Mouse (Mus musculus) liver, embryonic 14.5 days (tissue): Measurements from ENCODE around the gene Bicral. TPM values are rescaled to one million over a fixed set of nuclear protein-coding genes. Genes with fewer than 3 reads are reported as not detected.
"Not testable (repeated sequence)": the region's sequence is repeated elsewhere in the genome, so short reads cannot be mapped to it uniquely, and the experiment has no call there.

Source experiments
- ATAC-seq: fragments of 200-750 bp; cut with Nextera tagmentation; 2 replicates; pipeline ENCODE4 v1.8.0; 2017; ENCODE audit warnings: moderate number of reproducible peaks, mild to moderate bottlenecking, moderate library complexity; ENCODE audit not compliant: insufficient read depth
- DNase-seq, 3 experiments: peaks; one replicate each; pipeline ENCODE4 v3.0.0-alpha.2; 2012 to 2013; ENCODE audit warnings: low read depth in 3 of 3, low spot score in 3 of 3
- H3K27ac ChIP-seq: fragments of 300-500 bp; sonication (generic); 2 replicates; pipeline ENCODE4 v1.5.1; 2014; ENCODE audit warnings: moderate library complexity, mild to moderate bottlenecking, control low read depth, inconsistent platforms
- H3K27me3 ChIP-seq: fragments of 300-500 bp; sonication (generic); 2 replicates; pipeline ENCODE4 v1.6.1; 2014; ENCODE audit warnings: mild to moderate bottlenecking, low read length, moderate library complexity; ENCODE audit not compliant: control insufficient read depth, insufficient read depth
- H3K36me3 ChIP-seq: fragments of 300-500 bp; sonication (generic); replicated peaks from 2 replicates; pipeline ENCODE4 v1.6.1; 2014; ENCODE audit warnings: low read depth; ENCODE audit not compliant: control insufficient read depth, insufficient read depth
- H3K4me1 ChIP-seq, 2 experiments: fragments of 200-500 bp in 1 of 2; fragments of 300-500 bp in 1 of 2; sonication (generic) in 1 of 2; replicated peaks; 2 replicates each; pipeline ENCODE4 v1.6.1; 2012 to 2014; ENCODE audit warnings: antibody characterized with exemption in 1 of 2, inconsistent platforms in 1 of 2, low read length in 1 of 2; ENCODE audit not compliant: control insufficient read depth in 2 of 2, insufficient read depth in 2 of 2
- H3K4me2 ChIP-seq: fragments of 300-500 bp; sonication (generic); 2 replicates; pipeline ENCODE4 v1.6.1; 2014; ENCODE audit warnings: low read depth, mild to moderate bottlenecking, control low read depth, moderate library complexity
- H3K4me3 ChIP-seq, 2 experiments: fragments of 200-500 bp in 1 of 2; fragments of 300-500 bp in 1 of 2; sonication (generic) in 1 of 2; 2 replicates each; pipeline ENCODE4 v1.5.1; 2012 to 2014; ENCODE audit warnings: low read depth in 2 of 2, low read length in 2 of 2, mild to moderate bottlenecking in 2 of 2, control low read depth in 1 of 2, inconsistent platforms in 1 of 2, moderate library complexity in 1 of 2; ENCODE audit not compliant: insufficient read depth in 1 of 2
- H3K9ac ChIP-seq: fragments of 300-500 bp; sonication (generic); replicated peaks from 2 replicates; pipeline ENCODE4 v1.6.1; 2014; ENCODE audit warnings: mild to moderate bottlenecking, control low read depth, moderate library complexity
- H3K9me3 ChIP-seq: fragments of 300-500 bp; sonication (generic); 2 replicates; pipeline ENCODE4 v1.6.1; 2016; ENCODE audit warnings: low read length, mixed read lengths; ENCODE audit not compliant: control insufficient read depth
- CTCF ChIP-seq: IDR thresholded peaks from 2 replicates; pipeline ENCODE4 v1.5.1; 2016; ENCODE audit warnings: antibody characterized with exemption, low read depth, control low read depth
- EP300 ChIP-seq: IDR thresholded peaks from 2 replicates; pipeline ENCODE4 v1.6.1; 2016; ENCODE audit warnings: antibody characterized with exemption, low read depth
- WGBS: fragments of 180-500 bp; shearing (Covaris S2); extraction: QIAGEN DNeasy Blood & Tissue Kit; methylation state at CpG from one replicate; pipeline ENCODE4 v1.1.7; 2014; ENCODE audit not compliant: insufficient replicate concordance; 5-methylcytosine and 5-hydroxymethylcytosine counted together
- polyA plus RNA-seq, 2 experiments: library from polyadenylated mRNA; depleted of rRNA in 1 of 2; stranded (reverse) in 1 of 2; unstranded in 1 of 2; fragments of >200 nt; fragmentation: Nextera tagmentation in 1 of 2; extraction: Ambion mirVana in 1 of 2; gene quantifications; 2 replicates each; pipeline versions ENCODE4 v1.2.1 to v1.2.3; 2012 to 2014

Bicral gene
- polyA plus RNA-seq, 2 experiments: 3.0 to 3.4 TPM

DNA sequence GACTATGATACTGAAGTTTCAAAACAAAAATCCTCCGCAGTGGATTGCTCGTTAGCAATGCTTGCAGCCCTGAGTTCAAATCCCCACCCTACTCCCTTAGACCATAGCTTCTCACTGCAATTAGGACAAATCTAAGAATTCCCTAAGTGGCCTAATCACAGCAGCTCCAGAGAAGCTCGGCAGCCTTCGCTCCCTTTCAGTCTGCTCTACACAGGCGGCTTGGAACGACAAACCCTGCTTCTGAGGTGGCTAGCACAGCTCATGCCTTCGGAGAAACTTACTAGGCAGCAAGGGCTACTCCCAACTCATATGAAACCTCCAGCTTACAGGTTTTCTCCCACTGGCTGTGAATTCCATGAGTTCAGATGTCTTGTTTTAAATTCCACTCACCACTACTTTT lies 4.2 kb downstream of the Bicral start:
- peaks cover 13 to 22% of the 10 kb centered on the region in 2 experiments for H3K4me1 ChIP-seq
- no peaks in the 10 kb centered on the region for H3K9me3 ChIP-seq
- H3K4me2 ChIP-seq: no peak overlapping the region
- no peaks in the 10 kb centered on the region for H3K27me3 ChIP-seq
- ATAC-seq (no peak), DNase-seq (no peak)
- H3K27ac ChIP-seq: no peak overlapping the region
- 81% methylated on average over 7 of the region's 7 CpGs for WGBS
- TF ChIP-seq EP300 (no peak), CTCF (no peak)
- no peaks in the 10 kb centered on the region for H3K36me3 ChIP-seq
- no peak overlapping the region for H3K9ac ChIP-seq
- no peak overlapping the region for H3K4me3 ChIP-seq

GRCm38 (mm10) chr17:46853281-46853680 lies 5.0 kb downstream of the Bicral start:
- ATAC-seq (no peak), DNase-seq (no peak)
- H3K4me3 ChIP-seq: no peak overlapping the region
- no peaks in the 10 kb centered on the region for H3K27me3 ChIP-seq
- WGBS: 61% methylated on average over 6 of the region's 6 CpGs
- no peaks in the 10 kb centered on the region for H3K9me3 ChIP-seq
- peaks cover 11 to 22% of the 10 kb centered on the region in 2 experiments for H3K4me1 ChIP-seq
- TF ChIP-seq EP300: no peak
- H3K27ac ChIP-seq: no peak overlapping the region
- H3K4me2 ChIP-seq: no peak overlapping the region
- H3K9ac ChIP-seq: no peak overlapping the region
- no peaks in the 10 kb centered on the region for H3K36me3 ChIP-seq

DNA sequence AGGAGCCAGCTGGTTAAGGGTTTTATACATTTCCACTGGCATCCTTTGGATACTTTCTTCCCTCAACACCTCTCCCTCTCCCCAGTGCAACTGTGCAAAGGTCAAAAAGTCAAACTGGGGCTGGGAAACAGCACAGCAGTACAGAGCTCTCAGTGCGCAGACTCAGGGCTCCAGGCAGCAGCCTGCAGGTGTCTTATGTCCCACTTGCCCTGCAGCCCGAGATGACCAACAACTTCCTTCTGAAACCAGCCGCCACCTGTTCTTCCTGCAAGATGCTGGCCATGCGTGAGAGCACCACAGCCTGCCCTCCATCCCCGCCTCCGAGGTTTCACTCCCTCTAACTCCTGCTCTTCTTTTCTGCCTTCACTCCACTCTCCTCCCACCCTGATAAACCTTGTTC lies 5.6 kb downstream of the Bicral start:
- H3K4me2 ChIP-seq: no peak overlapping the region
- no peaks in the 10 kb centered on the region for H3K27me3 ChIP-seq
- ATAC-seq: no peak
- no peaks in the 10 kb centered on the region for H3K36me3 ChIP-seq
- TF ChIP-seq CTCF: no peak
- no peak for TF ChIP-seq EP300
- H3K4me3 ChIP-seq: no peak overlapping the region
- H3K27ac ChIP-seq: no peak overlapping the region
- no peak overlapping the region for H3K9ac ChIP-seq
- no peaks in the 10 kb centered on the region for H3K9me3 ChIP-seq
- WGBS: 48% methylated on average over 6 of the region's 6 CpGs
- H3K4me1 ChIP-seq: peaks cover 11 to 22% of the 10 kb centered on the region in 2 experiments
- no peak for DNase-seq

DNA sequence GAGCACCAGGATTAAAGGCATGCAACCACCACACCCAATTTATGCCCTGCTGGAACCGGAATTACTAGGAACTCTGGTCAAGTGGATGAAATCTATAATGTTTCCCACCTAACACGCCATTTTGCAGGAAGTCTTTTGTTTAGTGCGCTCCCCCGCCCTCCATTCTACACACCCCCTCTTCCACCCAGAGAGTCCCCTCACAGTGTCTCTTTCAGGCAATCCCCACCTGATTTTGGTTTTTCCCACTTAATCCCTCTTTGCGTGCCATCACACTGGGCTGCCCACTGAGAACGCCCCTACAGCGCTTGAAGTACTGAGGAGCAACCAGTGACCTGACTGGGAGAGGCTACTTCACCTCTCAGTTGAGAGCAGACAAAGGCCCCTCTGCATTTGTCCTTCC lies 11.1 kb downstream of the Bicral start:
- Histone ChIP-seq H3K9ac (no peak overlapping the region), H3K4me2 (no peak overlapping the region), H3K4me1 (no peaks in the 10 kb centered on the region), H3K27ac (no peak overlapping the region), H3K27me3 (no peaks in the 10 kb centered on the region), H3K36me3 (no peaks in the 10 kb centered on the region), H3K9me3 (no peaks in the 10 kb centered on the region), H3K4me3 (no peak overlapping the region)
- DNase-seq (no peak), ATAC-seq (no peak)
- TF ChIP-seq CTCF: no peak
- no peak for TF ChIP-seq EP300
- WGBS: 87% methylated on average over 7 of the region's 7 CpGs

GRCm38 (mm10) chr17:46846573-46846972 lies 11.7 kb downstream of the Bicral start:
- WGBS: 91% methylated on average over 18 of the region's 18 CpGs
- ATAC-seq: not testable (repeated sequence)

DNA sequence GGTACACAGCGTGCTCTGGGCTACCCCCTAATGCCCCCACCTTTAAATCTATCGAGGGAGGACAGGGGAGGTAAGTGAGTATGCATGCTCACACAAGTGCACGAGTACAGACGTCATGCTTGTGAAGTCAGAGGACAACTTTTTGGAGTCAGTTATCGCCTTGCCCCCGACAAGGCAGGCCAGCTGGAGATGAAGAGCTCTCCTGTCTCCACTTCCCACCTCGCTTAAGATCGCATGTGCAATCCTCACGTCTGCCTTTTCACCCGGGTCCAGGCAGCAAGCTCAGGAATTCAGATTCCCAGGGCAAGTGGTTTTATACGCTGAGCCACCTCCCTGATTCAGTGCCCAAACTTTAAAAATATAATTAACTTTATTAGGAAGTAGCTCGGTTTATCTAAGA lies 13.0 kb downstream of the Bicral start:
- no peak overlapping the region for H3K9ac ChIP-seq
- H3K4me3 ChIP-seq: no peak overlapping the region
- H3K4me1 ChIP-seq: no peaks in the 10 kb centered on the region
- no peaks in the 10 kb centered on the region for H3K9me3 ChIP-seq
- ATAC-seq: no peak
- 77% methylated on average over 12 of the region's 12 CpGs for WGBS
- H3K27ac ChIP-seq: no peak overlapping the region
- H3K4me2 ChIP-seq: no peak overlapping the region
- H3K36me3 ChIP-seq: no peaks in the 10 kb centered on the region
- no peaks in the 10 kb centered on the region for H3K27me3 ChIP-seq
- TF ChIP-seq CTCF: no peak
- TF ChIP-seq EP300: no peak
- no peak for DNase-seq

More at GRCm38 (mm10) chr17:46846573-46846972, 11.7 kb downstream of the Bicral start:
- H3K36me3 ChIP-seq, H3K4me3 ChIP-seq, H3K9ac ChIP-seq, DNase-seq, H3K9me3 ChIP-seq, H3K4me1 ChIP-seq, H3K27me3 ChIP-seq, H3K4me2 ChIP-seq, H3K27ac ChIP-seq: not testable (repeated sequence)
